Mouse (Mus musculus) c-Kit-negative CD71-positive TER-119-positive erythroid progenitor cells, embryonic 14.5 days (primary cell): Measurements from ENCODE around the gene Cables2.

ENCODE experiments used
- DNase-seq: peaks from one replicate; pipeline ENCODE4 v3.0.0-alpha.2; 2013; ENCODE audit warnings: low read depth, low spot score

Cables2 gene

DNA sequence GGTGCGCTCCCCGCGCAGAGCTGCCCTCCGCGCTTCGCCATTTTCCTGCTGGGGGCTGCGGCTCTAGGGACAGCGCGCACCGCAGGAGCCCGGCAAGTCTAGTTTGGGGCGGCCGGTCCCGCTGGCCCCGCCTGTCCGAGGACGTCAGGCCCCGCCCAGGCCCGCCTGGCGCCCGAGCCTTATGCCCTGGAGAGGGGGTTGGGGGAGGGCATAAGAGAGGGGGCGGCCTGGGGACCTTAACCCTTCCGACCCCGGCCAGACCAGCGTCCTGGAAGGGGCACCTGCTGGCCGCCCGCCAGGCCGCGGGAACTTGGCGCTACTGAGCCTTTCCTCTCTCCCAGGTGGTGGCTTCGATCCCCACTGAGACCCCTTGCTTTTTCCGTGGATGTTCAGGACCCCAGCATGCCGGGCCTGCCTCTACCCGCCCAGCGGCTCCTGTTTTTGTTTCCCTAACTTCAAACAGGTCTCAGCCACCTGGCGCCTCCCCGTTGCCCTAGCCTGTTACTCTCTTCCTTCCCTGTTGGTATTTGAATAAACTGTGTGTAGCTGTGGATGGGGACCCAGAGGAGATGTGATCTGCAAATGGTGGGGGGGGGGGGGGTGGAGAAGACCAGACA, 47.4 kb downstream of the Cables2 start, which contains the start of gene Lama5:
Gene Lama5, minus strand, starts transcription at position 98 of the 617 bp plus-strand sequence.
- no peak for DNase-seq

DNA sequence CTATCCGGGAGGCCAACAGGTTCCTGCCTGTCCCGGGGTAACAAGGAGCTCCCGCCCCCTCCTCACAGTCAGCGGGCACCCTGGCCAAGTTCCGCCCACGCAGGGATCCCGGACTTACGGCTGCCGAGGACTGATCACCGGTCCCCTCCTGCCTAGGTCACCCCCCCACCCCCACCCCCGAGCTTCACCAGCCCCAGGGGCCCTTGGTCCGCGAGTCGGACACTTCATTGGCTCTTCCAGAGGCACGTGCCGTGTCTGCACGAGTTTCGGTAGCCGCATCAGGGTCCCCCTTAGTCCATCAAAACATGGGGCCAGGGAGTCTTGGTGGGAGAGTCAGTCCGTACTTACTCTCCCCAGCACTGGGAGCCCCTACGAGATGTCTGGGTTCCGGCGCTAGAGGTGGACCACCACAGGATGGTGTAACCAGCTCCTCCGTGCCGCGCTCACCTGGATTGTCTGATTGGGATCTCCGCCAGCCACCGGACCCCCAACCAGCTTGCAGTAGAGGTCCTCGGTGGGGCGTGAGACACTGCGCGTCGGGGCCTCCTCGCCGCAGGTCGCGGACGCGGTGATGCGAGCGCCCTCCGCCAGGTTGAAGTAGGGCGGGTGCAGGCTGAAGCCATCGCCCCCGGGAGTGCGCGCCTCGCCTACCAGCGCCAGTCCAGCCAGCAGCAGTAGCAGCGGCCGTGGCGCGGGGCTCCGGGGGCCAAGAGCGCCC, 48.1 kb downstream of the Cables2 start:
- DNase-seq, result no peak

DNA sequence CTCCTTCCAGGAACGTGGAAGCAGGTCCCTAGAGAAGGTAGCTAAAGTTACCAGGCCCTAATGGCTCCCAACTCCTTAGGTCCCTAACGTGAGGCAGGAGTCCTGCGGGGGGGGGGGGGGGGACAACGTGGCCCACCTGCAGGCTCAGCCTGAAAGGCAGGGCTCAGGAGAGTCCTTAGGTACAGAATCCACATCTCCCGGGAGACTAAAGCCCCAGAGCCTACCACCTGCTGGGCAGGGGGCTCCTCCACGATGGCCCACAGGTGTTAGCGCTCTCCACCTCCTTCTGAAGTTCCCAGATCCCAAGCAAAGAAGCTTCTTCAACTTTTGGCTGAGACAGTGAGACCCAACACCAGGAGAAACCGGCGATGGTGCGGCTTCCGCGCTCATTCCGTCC, 48.7 kb downstream of the Cables2 start:
- DNase-seq, result no peak

DNA sequence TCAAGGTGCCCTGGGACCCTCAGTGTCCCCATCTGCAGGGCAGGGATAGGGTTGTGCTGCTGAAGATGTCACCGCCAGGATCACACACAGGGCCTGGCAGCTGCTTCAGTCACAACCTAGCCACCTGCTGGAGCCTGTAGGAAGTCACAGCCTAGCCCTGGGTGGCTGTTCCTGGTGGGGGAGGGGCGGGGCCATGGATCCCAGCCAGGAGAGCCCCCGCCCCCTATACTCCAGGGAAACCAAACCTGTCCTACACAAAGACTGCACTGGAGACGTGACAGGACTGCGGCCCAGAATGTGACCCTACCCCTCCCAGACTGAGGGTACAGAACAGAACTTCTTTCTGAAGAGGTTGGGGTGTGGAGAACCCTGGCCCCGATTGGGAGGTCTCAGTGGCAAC, 51.0 kb downstream of the Cables2 start:
- DNase-seq, result no peak

DNA sequence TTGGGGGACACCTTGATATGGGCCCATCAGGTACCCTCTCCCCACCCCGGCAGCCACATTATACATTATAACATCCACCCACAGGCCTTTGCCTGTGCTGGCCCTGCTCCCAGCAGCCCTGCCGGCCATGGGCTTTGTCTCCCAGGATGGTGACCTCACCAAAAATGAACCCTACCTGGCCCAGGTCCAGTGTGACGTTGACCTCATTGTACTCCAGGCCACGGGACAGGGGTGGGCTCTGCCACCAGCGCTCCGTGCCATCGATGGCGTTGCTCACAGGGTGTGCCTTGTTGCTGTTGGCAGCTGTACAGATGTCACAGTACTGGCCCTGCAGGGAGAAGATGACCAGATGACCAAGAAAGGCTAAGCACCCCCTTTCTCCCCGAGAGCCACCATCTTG, 52.2 kb downstream of the Cables2 start:
- no peak for DNase-seq

DNA sequence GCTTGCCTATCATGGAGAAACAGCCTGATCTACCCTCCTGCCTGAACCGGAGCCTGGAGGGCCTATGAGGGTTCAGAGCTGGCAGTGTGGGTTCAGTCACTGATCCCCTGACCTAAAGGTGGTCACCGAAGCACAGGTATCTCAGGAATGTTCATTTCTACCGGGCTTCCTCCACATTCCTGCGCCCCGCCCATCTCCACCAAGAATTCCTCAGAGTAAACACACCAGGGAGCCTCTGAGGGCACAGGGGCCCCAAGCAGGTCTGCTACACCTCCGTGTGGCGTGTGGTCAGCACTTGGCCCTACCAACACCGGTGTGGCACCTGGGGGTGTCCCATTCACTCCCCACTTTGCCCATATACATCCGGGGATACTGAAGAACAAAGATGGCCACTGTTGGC, 53.1 kb downstream of the Cables2 start:
- no peak for DNase-seq

DNA sequence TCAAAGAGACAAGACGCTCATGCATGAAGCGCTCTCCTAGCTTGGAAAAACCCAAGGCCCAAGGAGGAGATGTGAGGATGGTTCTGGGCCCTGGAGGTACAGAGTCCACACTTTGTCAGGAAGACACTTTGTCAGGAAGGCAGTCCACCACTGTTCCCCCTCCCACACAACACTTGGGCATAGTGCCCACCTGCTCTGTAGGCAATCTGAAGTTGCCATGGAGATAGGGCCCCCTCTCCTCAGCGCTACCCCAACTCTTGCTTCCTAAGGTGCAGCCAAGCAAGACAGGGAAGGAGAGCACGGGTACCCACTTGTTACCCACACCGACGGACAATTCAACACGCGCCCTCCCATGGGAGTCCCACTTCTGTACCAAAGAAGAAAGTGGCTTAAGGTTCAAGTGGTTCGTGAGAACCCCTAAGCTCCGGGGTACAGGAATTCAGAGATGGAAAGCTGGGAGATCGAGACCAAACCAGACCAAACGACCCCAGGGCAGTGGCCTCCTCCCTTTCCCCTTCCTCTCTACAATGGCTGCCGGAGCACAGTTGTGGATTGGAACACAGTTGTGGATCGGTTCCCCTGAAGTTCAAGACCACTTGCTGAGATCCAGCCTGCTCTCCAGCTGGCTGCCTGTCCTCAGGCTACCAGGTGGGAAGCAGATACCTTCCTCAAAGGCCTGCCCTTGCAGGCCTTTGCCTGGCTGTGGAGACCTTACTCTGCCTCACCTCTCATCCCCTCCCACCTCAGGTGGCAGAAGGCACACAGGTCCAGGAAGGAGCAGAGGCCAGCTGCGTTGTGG, 54.0 kb downstream of the Cables2 start:
- no peak for DNase-seq

DNA sequence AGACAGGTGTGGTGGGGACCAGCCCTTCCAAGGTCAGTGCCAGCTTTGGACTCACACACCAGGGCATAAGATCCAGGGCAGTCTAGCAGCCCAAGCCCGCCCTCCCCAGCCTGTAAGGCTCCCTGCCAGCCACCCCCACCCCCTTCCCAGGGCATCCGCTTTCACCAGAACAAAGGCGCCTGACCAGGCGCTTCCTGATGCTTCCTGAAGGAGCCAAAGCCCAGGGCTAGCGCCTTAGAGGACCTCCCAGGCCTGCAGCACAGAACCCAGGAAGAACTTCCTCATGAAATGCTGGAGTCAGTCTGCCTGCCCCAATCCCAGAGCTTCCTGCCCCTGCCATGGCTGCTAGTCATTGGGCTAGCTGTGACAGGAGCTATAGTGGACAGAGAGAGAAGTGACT, 54.6 kb downstream of the Cables2 start:
- DNase-seq, result no peak

DNA sequence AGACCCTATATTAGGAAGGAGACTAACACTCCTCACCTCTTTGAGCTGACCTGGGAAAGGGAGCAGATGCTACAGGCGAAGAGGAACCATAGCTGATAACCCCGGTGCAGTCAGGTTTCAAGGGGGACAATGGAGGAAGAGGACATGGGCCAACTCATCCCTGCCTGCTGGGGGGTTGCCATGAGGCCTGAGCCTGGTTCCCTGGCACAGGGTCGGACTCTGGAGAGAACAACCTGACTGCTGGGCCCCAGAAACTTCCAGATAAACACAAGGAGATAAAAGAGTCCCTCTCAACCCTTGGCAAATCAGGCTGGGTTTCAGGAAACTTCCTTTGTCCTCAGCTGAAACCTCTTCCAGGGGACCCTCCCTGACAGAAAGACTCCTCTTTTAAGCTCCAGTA, 55.1 kb downstream of the Cables2 start:
- no peak for DNase-seq

DNA sequence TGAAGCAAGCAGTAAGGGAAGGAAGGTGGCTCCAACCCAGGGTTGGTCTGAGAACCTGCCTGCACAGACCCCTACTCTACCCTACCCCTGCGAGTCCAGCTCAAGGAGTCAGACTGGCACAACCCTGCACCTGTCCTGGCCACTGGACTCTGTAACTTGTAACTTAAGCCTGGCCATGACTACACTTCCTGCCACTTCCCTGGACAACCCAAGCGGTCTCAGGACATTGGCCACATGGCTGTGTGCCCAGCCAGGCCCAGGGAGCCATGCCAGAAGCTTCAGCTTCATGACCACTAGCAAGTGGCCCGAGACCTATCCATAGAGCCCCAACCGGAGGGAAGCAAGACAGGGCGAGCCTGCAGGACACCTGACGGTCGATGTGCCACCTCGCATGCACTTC, 55.7 kb downstream of the Cables2 start:
- no peak for DNase-seq

DNA sequence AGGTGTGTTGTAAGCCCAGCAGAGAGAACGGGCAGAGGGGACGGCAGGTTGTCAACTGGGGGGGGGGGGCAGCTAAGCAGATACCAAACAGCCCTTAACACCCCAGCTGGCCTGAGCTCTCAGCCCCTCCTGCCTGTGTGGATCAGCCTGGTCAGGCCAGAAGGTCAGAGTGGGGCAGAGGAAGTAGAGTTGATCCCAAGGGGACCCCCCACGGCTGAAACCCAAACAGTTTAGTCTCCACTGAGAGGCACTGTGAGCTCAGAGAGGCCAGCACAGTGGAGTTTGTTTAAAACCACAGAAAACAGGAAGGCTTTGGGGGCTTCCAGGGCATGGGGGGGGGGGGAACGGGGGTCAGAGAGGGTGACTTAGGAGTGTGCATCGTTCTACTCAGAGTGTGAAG, 56.4 kb downstream of the Cables2 start:
- no peak for DNase-seq

DNA sequence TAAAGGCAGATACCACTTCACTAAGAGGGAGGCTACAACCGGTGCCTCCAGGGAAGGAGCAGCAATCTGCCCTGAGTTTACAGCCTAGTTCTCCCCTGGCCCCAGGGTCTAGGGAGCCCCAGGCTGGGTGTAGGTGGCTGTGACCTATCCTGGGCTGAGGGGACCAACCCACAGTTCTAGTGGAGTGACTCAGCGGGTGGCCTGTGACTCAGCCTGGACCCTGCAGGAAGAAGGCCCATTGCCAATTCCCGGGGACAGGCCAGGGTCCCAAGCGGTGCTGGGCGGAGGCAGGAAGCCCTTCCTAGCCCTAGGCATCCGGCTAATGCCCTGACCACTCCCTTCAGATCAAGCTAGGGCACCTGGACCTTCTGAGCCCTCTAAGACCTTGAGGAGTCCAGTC, 57.3 kb downstream of the Cables2 start:
- DNase-seq, result no peak

DNA sequence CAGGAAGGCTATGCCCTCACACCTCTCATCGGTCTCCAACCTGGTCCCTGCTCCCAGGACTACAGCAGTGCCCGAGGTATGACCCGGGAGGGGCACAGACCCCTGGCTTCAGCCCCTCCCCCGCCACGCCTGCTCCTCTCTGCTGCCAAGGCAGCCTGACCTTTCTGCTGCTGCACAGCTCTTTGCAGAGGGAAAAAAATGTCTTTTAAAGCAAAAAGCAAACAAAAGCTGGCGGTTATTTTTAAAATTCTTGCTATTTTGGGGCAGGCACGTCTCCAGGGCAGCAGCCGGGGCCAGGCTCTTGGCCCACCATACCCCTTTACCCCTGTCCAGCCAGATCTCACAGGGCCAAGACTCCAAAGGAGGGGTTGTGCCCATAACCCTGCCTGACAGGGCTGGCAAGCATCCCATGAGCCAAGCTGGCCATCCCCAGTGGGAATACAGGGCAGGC, 58.3 kb downstream of the Cables2 start:
- no peak for DNase-seq

DNA sequence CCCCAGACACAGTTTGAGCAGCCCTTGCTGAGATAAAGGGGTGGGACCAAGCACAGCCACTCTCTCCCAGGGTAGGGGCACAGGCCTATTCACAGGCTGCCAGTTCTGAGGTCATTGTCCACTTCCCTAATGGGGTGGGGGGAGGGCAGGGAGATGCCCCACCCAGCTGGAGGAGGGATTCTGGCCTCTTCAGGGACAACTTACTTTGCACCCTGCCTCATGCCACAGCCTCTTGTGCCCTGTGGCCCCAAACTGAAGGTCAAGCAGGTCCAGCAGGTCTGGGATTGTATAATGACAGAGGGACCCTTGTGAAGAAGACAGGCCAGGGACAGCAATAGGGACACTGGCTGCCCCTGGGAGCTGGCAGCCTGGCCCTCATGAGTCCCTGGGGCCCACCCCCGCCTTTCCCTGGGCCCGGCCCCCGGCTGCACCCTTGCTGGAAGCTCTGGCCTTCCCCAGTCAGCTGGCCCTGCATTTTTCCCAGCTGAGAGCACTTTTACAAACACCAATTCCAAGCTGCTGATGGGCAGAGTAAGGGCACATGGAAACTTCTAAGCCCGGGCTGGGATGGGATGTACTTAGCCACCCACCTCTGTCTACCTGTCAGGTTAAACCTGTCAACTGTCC, 58.8 kb downstream of the Cables2 start:
- DNase-seq, result no peak

DNA sequence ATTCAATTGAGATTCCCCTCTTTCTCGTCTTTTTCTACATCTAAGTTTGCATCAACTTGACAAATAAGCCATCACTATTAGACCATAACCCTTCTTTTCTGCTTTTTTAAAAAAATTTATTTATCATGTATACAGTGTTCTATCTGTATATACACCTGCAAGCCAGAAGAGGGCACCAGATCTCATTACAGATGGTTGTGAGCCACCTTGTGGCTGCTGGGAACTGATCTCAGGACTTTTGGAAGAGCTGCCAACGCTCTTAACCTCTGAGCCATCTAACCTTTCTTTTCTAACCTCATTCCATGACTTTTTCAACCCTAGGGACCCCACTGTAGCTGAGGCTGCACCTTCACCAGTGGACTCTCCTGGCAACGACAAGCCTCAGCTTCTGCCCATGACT, 61.0 kb downstream of the Cables2 start:
- no peak for DNase-seq

DNA sequence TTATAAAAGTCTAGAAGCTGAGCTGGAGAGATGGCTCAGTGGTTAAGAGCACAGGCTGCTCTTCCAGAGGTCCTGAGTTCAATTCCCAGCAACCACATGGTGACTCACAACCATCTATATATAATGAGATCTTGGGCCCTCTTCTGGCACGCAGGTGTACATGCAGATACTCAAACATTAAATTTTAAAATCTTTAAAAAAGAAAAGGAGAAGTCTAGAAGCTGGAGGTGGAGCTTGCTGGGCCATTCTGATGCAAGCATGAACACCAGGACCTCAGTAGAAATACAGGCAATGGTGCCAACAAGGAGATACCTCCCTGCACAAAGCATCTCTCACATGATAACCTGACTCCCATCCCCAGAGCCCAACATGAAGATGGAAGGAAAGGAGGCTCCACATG, 64.3 kb downstream of the Cables2 start:
- no peak for DNase-seq
